Mouse (Mus musculus): ENCODE measurements at regions not wholly inside any gene's neighbourhood (a gene's known extent, or its start where the extent isn't known, plus 50 kb on each side); places are given as distances from the start of the nearest gene placed in this dataset.

DNA sequence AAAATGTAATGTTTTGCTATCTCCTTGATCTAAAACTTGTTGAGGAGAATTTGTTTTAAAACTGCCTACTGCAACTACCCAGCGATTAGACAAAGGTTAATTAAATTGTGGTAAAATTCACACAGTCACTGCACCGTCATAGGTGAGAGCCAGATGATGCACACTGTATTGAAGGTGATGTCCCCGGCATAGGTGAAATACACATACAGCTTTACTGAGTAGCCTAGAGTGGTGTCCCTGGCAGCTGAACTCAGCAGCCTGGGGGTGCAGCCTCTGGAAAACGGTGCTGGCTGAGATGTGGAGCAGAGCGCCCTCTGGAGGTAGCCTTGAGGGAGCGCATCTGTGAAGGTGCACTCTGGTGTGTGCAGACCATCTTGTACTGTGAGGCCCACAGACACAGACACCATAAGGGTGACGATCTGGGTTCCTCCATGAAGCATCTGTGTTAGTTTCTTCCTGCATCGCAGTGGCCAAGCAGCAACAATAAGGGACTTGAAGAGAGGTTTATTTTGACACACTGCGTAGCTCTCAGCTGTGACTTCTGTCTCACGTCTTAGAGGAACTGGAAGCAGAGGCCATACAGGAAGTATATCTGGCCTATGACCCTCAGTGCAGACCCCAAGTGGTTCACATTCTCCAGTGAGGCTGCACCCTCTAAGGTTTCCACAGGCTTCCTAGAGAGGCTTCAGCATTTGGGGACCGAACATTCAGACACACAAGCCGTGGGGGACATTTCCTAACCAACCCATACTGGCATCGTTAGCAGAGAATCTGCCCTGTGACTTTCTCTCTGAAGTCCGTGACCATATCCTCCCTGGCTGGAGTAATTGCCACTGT lies 68.6 kb upstream of the 1700021F07Rik start:
- no peak for DNase-seq (ENCODE audit: low spot score)
- ATAC-seq (ENCODE audit: insufficient read depth, low read depth) = no peak
- Histone ChIP-seq H3K9ac (replicated peaks; ENCODE audit: low read depth, low read length) (no peak overlapping the region), H3K27me3 (ENCODE audit: control insufficient read depth, insufficient read depth, low read length) (no peaks in the 10 kb centered on the region), H3K4me2 (ENCODE audit: low read depth, low read length) (no peak overlapping the region), H3K9me3 (replicated peaks; ENCODE audit: control insufficient read depth, low read length) (no peaks in the 10 kb centered on the region; the same call in 1 of the 2 replicates), H3K27ac (ENCODE audit: low read depth) (no peak overlapping the region), H3K36me3 (replicated peaks; ENCODE audit: control insufficient read depth, insufficient read depth, low read length) (no peaks in the 10 kb centered on the region), H3K4me3 (ENCODE audit: low read depth, low read length) (no peak overlapping the region), H3K4me1 (ENCODE audit: control insufficient read depth, insufficient read depth) (no peaks in the 10 kb centered on the region)
- WGBS = 67% methylated on average over 14 of the region's 14 CpGs
- TF ChIP-seq EP300 (IDR thresholded peaks at IDR 0.05; ENCODE audit: low read depth) (no peak), CTCF (IDR thresholded peaks at IDR 0.05; ENCODE audit: low read depth) (peak; percentile 59)

DNA sequence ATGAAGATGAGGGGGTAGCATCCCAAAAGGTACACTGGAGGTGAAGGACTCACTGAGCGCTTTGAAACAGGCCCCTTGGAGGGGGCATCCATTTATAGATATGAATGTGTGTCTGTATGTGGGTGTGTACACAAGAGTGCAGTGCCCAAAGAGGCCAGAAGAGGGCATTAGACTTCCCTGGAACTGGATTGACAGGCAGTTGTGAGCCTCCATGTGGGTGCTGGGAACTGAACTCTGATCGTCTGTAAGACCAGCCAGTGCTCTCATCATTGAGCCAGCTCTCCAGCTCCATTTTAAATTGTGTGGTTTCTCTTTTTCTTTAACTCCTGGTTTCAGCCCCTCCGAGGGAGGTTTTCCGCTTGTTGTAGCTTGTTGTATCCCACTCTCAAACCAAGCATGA lies 67.6 kb upstream of the 1700021F07Rik start:
- DNase-seq (ENCODE audit: low spot score) (no peak), ATAC-seq (ENCODE audit: insufficient read depth, low read depth) (no peak)
- Histone ChIP-seq H3K9me3 (replicated peaks; ENCODE audit: control insufficient read depth, low read length) (no peaks in the 10 kb centered on the region; the same call in 1 of the 2 replicates), H3K9ac (replicated peaks; ENCODE audit: low read depth, low read length) (no peak overlapping the region), H3K4me1 (ENCODE audit: control insufficient read depth, insufficient read depth) (no peaks in the 10 kb centered on the region), H3K36me3 (replicated peaks; ENCODE audit: control insufficient read depth, insufficient read depth, low read length) (no peaks in the 10 kb centered on the region), H3K27ac (ENCODE audit: low read depth) (no peak overlapping the region), H3K4me3 (ENCODE audit: low read depth, low read length) (no peak overlapping the region), H3K27me3 (ENCODE audit: control insufficient read depth, insufficient read depth, low read length) (no peaks in the 10 kb centered on the region), H3K4me2 (ENCODE audit: low read depth, low read length) (no peak overlapping the region)
- WGBS = 92% methylated on average over 4 of the region's 4 CpGs
- TF ChIP-seq EP300 (IDR thresholded peaks at IDR 0.05; ENCODE audit: low read depth) (no peak), CTCF (IDR thresholded peaks at IDR 0.05; ENCODE audit: low read depth) (no peak)

DNA sequence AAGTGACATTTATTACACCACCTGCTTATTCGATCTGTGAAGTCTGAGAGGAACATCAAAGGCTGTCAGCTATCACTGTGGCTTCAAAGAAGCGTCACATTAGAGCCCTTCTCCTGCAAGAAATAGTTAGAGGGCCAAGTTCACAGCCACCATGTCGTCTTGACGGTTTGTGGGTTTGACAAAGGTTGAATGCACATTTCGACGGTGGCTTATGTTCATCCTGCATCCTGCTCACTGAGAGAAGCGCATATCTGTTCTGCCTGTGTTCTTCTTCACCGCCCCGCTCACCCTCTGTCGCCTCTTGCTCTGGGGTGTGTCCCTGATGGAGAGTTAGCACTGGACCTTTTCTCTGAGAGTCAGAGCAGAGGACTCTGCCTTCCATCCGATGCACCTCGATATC lies 67.2 kb upstream of the 1700021F07Rik start:
- H3K27me3 ChIP-seq (ENCODE audit: control insufficient read depth, insufficient read depth, low read length) = no peaks in the 10 kb centered on the region

DNA sequence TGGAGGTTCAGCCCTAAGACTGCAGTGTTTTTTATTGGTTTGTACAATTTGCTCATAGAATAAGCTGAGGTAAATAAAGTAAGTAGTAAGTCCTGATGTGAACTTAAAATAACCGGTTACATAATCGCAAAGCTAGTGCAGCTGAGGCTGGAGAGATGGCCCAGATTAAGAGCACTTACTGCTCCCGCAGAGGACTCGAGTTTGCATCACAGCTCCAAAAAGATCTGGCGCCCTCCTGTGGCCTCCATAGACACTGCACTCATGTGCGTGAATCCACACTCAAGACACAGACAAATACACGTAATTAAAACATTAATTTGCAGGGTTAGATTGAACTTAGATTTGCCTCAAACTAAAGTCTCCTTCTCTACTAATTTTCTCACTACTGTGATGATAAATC lies 66.3 kb upstream of the 1700021F07Rik start:
- Histone ChIP-seq H3K9ac (replicated peaks; ENCODE audit: low read depth, low read length) (no peak overlapping the region), H3K9me3 (replicated peaks; ENCODE audit: control insufficient read depth, low read length) (no peaks in the 10 kb centered on the region; the same call in 1 of the 2 replicates), H3K36me3 (replicated peaks; ENCODE audit: control insufficient read depth, insufficient read depth, low read length) (no peaks in the 10 kb centered on the region), H3K4me2 (ENCODE audit: low read depth, low read length) (no peak overlapping the region), H3K27ac (ENCODE audit: low read depth) (no peak overlapping the region), H3K4me1 (ENCODE audit: control insufficient read depth, insufficient read depth) (no peaks in the 10 kb centered on the region), H3K27me3 (ENCODE audit: control insufficient read depth, insufficient read depth, low read length) (no peaks in the 10 kb centered on the region), H3K4me3 (ENCODE audit: low read depth, low read length) (no peak overlapping the region)
- TF ChIP-seq CTCF (IDR thresholded peaks at IDR 0.05; ENCODE audit: low read depth) = 0 out of 2 replicates have a peak, but pooled peaks have one; percentile 2
- no peak for TF ChIP-seq EP300 (IDR thresholded peaks at IDR 0.05; ENCODE audit: low read depth)
- DNase-seq (ENCODE audit: low spot score) = no peak
- WGBS = 78% methylated on average over 7 of the region's 7 CpGs
- ATAC-seq (ENCODE audit: insufficient read depth, low read depth) = no peak

More for the DNA sequence above, 67.2 kb upstream of the 1700021F07Rik start:
- H3K4me2 ChIP-seq (ENCODE audit: low read depth, low read length) = no peak overlapping the region
- ATAC-seq (ENCODE audit: insufficient read depth, low read depth) (no peak), DNase-seq (ENCODE audit: low spot score) (no peak)
- no peaks in the 10 kb centered on the region for H3K36me3 ChIP-seq (replicated peaks; ENCODE audit: control insufficient read depth, insufficient read depth, low read length)
- H3K9me3 ChIP-seq (replicated peaks; ENCODE audit: control insufficient read depth, low read length) = no peaks in the 10 kb centered on the region; the same call in 1 of the 2 replicates
- H3K4me3 ChIP-seq (ENCODE audit: low read depth, low read length) = no peak overlapping the region
- no peak for TF ChIP-seq EP300 (IDR thresholded peaks at IDR 0.05; ENCODE audit: low read depth)
- no peak for TF ChIP-seq CTCF (IDR thresholded peaks at IDR 0.05; ENCODE audit: low read depth)
- H3K27ac ChIP-seq (ENCODE audit: low read depth) = no peak overlapping the region
- 83% methylated on average over 12 of the region's 12 CpGs for WGBS
- no peak overlapping the region for H3K9ac ChIP-seq (replicated peaks; ENCODE audit: low read depth, low read length)
- H3K4me1 ChIP-seq (ENCODE audit: control insufficient read depth, insufficient read depth) = no peaks in the 10 kb centered on the region

DNA sequence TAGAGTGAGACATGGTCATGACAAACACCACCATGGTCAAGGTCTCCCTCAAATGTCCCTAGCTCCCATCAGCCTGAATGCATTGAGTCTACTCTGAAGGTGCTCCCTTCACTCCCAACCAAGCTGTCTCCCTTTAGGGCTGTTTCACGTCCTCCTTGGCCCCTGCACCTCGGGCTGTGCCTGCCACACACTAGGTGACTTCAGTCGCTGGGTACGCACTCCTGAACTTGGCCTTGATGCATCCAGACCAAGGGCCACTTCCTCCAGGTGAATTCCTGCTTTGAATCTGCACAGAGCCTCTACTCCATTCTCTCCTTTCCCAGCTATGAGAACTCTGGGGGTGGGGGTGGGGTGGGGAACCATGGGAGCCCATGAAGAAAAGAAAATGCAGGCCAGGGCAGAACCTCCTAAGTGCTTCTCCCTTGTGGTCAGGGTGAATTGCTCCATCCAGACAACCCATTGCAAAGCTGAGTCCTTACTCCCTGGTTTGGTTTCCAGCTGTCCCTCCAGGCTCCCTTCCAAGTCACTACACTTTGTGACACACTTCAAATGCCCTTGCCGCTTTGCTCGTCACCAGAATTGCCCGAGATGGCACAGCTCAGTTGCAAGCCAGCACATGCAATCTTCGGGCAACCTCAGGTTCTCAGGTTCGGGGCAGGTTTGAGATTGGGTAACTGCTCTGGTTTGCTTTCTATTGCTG lies 65.3 kb upstream of the 1700021F07Rik start:
- 81% methylated on average over 9 of the region's 9 CpGs for WGBS
- no peak for DNase-seq (ENCODE audit: low spot score)
- no peak for TF ChIP-seq EP300 (IDR thresholded peaks at IDR 0.05; ENCODE audit: low read depth)
- no peak for TF ChIP-seq CTCF (IDR thresholded peaks at IDR 0.05; ENCODE audit: low read depth)
- Histone ChIP-seq H3K27ac (ENCODE audit: low read depth) (no peak overlapping the region), H3K4me2 (ENCODE audit: low read depth, low read length) (no peak overlapping the region), H3K9me3 (replicated peaks; ENCODE audit: control insufficient read depth, low read length) (no peaks in the 10 kb centered on the region; the same call in 1 of the 2 replicates), H3K4me1 (ENCODE audit: control insufficient read depth, insufficient read depth) (no peaks in the 10 kb centered on the region), H3K4me3 (ENCODE audit: low read depth, low read length) (no peak overlapping the region), H3K27me3 (ENCODE audit: control insufficient read depth, insufficient read depth, low read length) (no peaks in the 10 kb centered on the region), H3K36me3 (replicated peaks; ENCODE audit: control insufficient read depth, insufficient read depth, low read length) (no peaks in the 10 kb centered on the region), H3K9ac (replicated peaks; ENCODE audit: low read depth, low read length) (no peak overlapping the region)
- ATAC-seq (ENCODE audit: insufficient read depth, low read depth) = no peak
